Mouse (Mus musculus): ENCODE data around the gene Ndufv1. TPM values are rescaled to one million over a fixed set of nuclear protein-coding genes. Genes with fewer than 3 reads are reported as not detected.
A peak's percentile ranks its signal among the peaks of the same experiment; 100 is the strongest.

The Ndufv1 gene
- polyA plus RNA-seq, 2 experiments = 84.8 to 159 TPM

GRCm38 (mm10) chr19:4003641-4004040 is 9.0 kb downstream of the Ndufv1 start:
- Histone ChIP-seq H3K4me1 (replicated peaks; ENCODE audit: control insufficient read depth in 2 of 2, insufficient read depth in 2 of 2, low read length in 1 of 2) (peaks cover 2 to 10% of the 10 kb centered on the region in 2 experiments; a peak in 2 of 4 replicates), H3K36me3 (replicated peaks; ENCODE audit: control insufficient read depth, insufficient read depth, low read depth) (peaks cover 22% of the 10 kb centered on the region), H3K4me2 (ENCODE audit: low read depth) (no peak overlapping the region), H3K27ac (no peak overlapping the region), H3K27me3 (ENCODE audit: control insufficient read depth, insufficient read depth, low read length) (no peaks in the 10 kb centered on the region), H3K4me3 (ENCODE audit: insufficient read depth in 1 of 2, low read depth in 2 of 2, low read length in 2 of 2) (no peak overlapping the region), H3K9me3 (ENCODE audit: control insufficient read depth, low read length) (no peaks in the 10 kb centered on the region), H3K9ac (replicated peaks) (no peak overlapping the region)
- TF ChIP-seq EP300 (IDR thresholded peaks at IDR 0.05; ENCODE audit: low read depth) (no peak), CTCF (IDR thresholded peaks at IDR 0.05; ENCODE audit: low read depth) (no peak)
- WGBS (ENCODE audit: insufficient replicate concordance) = 56% methylated on average over 12 of the region's 12 CpGs
- DNase-seq (ENCODE audit: low read depth in 3 of 3, low spot score in 3 of 3) (no peak), ATAC-seq (ENCODE audit: insufficient read depth) (no peak)

GRCm38 (mm10) chr19:4003112-4003511 is 9.5 kb downstream of the Ndufv1 start, which contains the start of gene Doc2g:
TSS of gene Doc2g (plus strand) at chr19:4003313.
- no peak within 1 kb of the TSS for H3K4me2 ChIP-seq (ENCODE audit: low read depth)
- H3K9ac ChIP-seq (replicated peaks) = no peak within 1 kb of the TSS
- H3K4me3 ChIP-seq (ENCODE audit: insufficient read depth in 1 of 2, low read depth in 2 of 2, low read length in 2 of 2) = no peak within 1 kb of the TSS
- H3K27ac ChIP-seq = no peak within 1 kb of the TSS
- WGBS (ENCODE audit: insufficient replicate concordance) = 57% methylated on average over 1 of the region's 1 CpGs
- TF ChIP-seq EP300 (IDR thresholded peaks at IDR 0.05; ENCODE audit: low read depth) = no peak
- no peak for TF ChIP-seq CTCF (IDR thresholded peaks at IDR 0.05; ENCODE audit: low read depth)
- DNase-seq (ENCODE audit: low read depth in 3 of 3, low spot score in 3 of 3) = no peak
- no peak for ATAC-seq (ENCODE audit: insufficient read depth)
- peaks cover 17% of the 10 kb centered on the region for H3K36me3 ChIP-seq (replicated peaks; ENCODE audit: control insufficient read depth, insufficient read depth, low read depth)
- H3K27me3 ChIP-seq (ENCODE audit: control insufficient read depth, insufficient read depth, low read length) = no peaks in the 10 kb centered on the region
- H3K4me1 ChIP-seq (replicated peaks; ENCODE audit: control insufficient read depth in 2 of 2, insufficient read depth in 2 of 2, low read length in 1 of 2) = peaks cover 2 to 10% of the 10 kb centered on the region in 2 experiments; a peak in 2 of 4 replicates
- H3K9me3 ChIP-seq (ENCODE audit: control insufficient read depth, low read length) = no peaks in the 10 kb centered on the region

GRCm38 (mm10) chr19:4001752-4002151 is 10.9 kb downstream of the Ndufv1 start:
- H3K9ac ChIP-seq (replicated peaks) = no peak overlapping the region
- 80% methylated on average over 5 of the region's 5 CpGs for WGBS (ENCODE audit: insufficient replicate concordance)
- no peak overlapping the region for H3K4me2 ChIP-seq (ENCODE audit: low read depth)
- DNase-seq (ENCODE audit: low read depth in 3 of 3, low spot score in 3 of 3) = no peak
- H3K27me3 ChIP-seq (ENCODE audit: control insufficient read depth, insufficient read depth, low read length) = no peaks in the 10 kb centered on the region
- H3K27ac ChIP-seq = no peak overlapping the region
- no peak overlapping the region for H3K4me3 ChIP-seq (ENCODE audit: insufficient read depth in 1 of 2, low read depth in 2 of 2, low read length in 2 of 2)
- peaks cover 2 to 10% of the 10 kb centered on the region in 2 experiments; a peak in 2 of 4 replicates for H3K4me1 ChIP-seq (replicated peaks; ENCODE audit: control insufficient read depth in 2 of 2, insufficient read depth in 2 of 2, low read length in 1 of 2)
- H3K9me3 ChIP-seq (ENCODE audit: control insufficient read depth, low read length) = no peaks in the 10 kb centered on the region
- ATAC-seq (ENCODE audit: insufficient read depth) = no peak
- TF ChIP-seq CTCF (IDR thresholded peaks at IDR 0.05; ENCODE audit: low read depth) (no peak), EP300 (IDR thresholded peaks at IDR 0.05; ENCODE audit: low read depth) (no peak)
- H3K36me3 ChIP-seq (replicated peaks; ENCODE audit: control insufficient read depth, insufficient read depth, low read depth) = peaks cover 3% of the 10 kb centered on the region

GRCm38 (mm10) chr19:4000949-4001525 is 11.6 kb downstream of the Ndufv1 start:
- Histone ChIP-seq H3K4me1 (replicated peaks; ENCODE audit: control insufficient read depth in 2 of 2, insufficient read depth in 2 of 2, low read length in 1 of 2) (peaks cover 2 to 10% of the 10 kb centered on the region in 2 experiments; a peak in 2 of 4 replicates), H3K9me3 (ENCODE audit: control insufficient read depth, low read length) (no peaks in the 10 kb centered on the region), H3K4me3 (ENCODE audit: insufficient read depth in 1 of 2, low read depth in 2 of 2, low read length in 2 of 2) (peak overlapping the region; percentile 70 to 75), H3K9ac (replicated peaks) (peak overlapping the region; percentile 77), H3K4me2 (ENCODE audit: low read depth) (peak overlapping the region; percentile 72), H3K36me3 (replicated peaks; ENCODE audit: control insufficient read depth, insufficient read depth, low read depth) (peaks cover 2% of the 10 kb centered on the region; the same call in 1 of the 2 replicates), H3K27ac (peak overlapping the region; percentile 82), H3K27me3 (ENCODE audit: control insufficient read depth, insufficient read depth, low read length) (no peaks in the 10 kb centered on the region)
- TF ChIP-seq CTCF (IDR thresholded peaks at IDR 0.05; ENCODE audit: low read depth) (no peak), EP300 (IDR thresholded peaks at IDR 0.05; ENCODE audit: low read depth) (no peak)
- 24% methylated on average over 17 of the region's 17 CpGs for WGBS (ENCODE audit: insufficient replicate concordance)
- no peak for DNase-seq (ENCODE audit: low read depth in 3 of 3, low spot score in 3 of 3)
- ATAC-seq (ENCODE audit: insufficient read depth) = peak; percentile 15; the same call in 1 of the 2 replicates

GRCm38 (mm10) chr19:4000119-4000900 is 12.3 kb downstream of the Ndufv1 start, which contains the start of the genes Nudt8 and Gm49405:
TSS of gene Nudt8 (plus strand) at chr19:4000580.
TSS of gene Gm49405 (plus strand) at chr19:4000626.
- Histone ChIP-seq H3K9me3 (ENCODE audit: control insufficient read depth, low read length) (no peaks in the 10 kb centered on the region), H3K27ac (peak within 1 kb of the TSS; percentile 82), H3K9ac (replicated peaks) (peak within 1 kb of the TSS; percentile 77), H3K4me3 (ENCODE audit: insufficient read depth in 1 of 2, low read depth in 2 of 2, low read length in 2 of 2) (peak within 1 kb of the TSS; percentile 70 to 75), H3K27me3 (ENCODE audit: control insufficient read depth, insufficient read depth, low read length) (no peaks in the 10 kb centered on the region), H3K4me1 (replicated peaks; ENCODE audit: control insufficient read depth in 2 of 2, insufficient read depth in 2 of 2, low read length in 1 of 2) (peaks cover 2 to 10% of the 10 kb centered on the region in 2 experiments; a peak in 2 of 4 replicates), H3K36me3 (replicated peaks; ENCODE audit: control insufficient read depth, insufficient read depth, low read depth) (no peaks in the 10 kb centered on the region), H3K4me2 (ENCODE audit: low read depth) (peak within 1 kb of the TSS; percentile 72)
- ATAC-seq (ENCODE audit: insufficient read depth) (peak; percentile 90), DNase-seq (ENCODE audit: low read depth in 3 of 3, low spot score in 3 of 3) (peak; percentile 95 to 96 (median 96))
- no peak for TF ChIP-seq EP300 (IDR thresholded peaks at IDR 0.05; ENCODE audit: low read depth)
- peak; percentile 92 for TF ChIP-seq CTCF (IDR thresholded peaks at IDR 0.05; ENCODE audit: low read depth)
- WGBS (ENCODE audit: insufficient replicate concordance) = under 1% methylated on average over 64 of the region's 64 CpGs
